Mouse (Mus musculus) common myeloid progenitor, adult 5-6 weeks (primary cell): ENCODE data around the gene Skp1a. TPM values are rescaled to one million over a fixed set of nuclear protein-coding genes. Genes with fewer than 3 reads are reported as not detected.

Experiments used
- ATAC-seq: replicated peaks from 2 replicates; pipeline ENCODE4 v1.8.0; 2016; ENCODE audit warnings: low read depth, mild to moderate bottlenecking, moderate TSS enrichment, inconsistent platforms; ENCODE audit not compliant: poor library complexity, severe bottlenecking
- total RNA-seq: library from RNA; stranded (forward); fragments of 200-1000, 187-1606 nt; gene quantifications from 2 replicates; pipeline ENCODE4 v1.2.3, GENCODE M21; 2017

Skp1a gene
- total RNA-seq, 1 experiment from 2014 or later: 277 TPM

DNA sequence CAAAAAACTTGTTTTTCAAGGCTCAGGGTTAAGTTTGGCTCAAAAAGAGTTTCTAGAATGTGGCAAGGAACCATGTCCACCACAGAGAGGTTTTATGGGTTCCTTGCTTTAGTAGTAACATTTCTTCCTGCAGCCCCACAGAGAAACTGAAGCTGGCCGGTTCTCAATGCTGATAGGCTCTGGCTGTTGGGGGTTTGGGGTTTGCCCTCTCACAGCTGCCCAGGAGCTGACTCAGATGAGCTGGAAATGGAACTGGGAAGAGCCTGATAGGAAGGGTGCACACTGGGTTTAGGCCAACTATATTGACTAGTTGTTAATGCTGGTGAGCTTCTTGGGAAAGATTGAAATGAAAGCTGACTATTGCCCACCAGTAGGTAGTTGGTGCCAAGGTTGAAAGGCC, 20.9 kb downstream of the Skp1a start:
- ATAC-seq: no peak

GRCm38 (mm10) chr11:52253674-52254375, 22.0 kb downstream of the Skp1a start:
- ATAC-seq: peak; percentile 70

DNA sequence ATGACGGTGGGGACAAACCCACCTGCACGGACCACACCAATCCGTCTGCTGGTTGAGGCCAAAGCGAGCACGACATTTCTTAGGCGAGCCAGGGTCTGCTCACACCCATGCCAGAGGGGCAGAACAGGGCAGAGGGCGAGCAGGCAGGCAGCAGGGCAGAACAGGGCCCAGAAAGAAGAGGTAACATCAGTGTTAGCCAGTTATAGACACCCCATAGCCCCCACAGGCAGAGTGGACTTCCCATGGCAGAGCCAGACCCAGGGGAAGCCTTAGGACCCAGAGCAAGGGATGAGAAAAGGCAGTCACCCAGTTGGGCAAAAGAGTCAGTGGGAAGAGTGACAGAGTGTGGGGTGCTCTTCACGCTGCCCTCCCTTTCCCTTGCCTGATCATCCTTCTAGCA, 23.3 kb downstream of the Skp1a start:
- no peak for ATAC-seq

- ATAC-seq: no peak
Measured at GRCm38 (mm10) chr11:52257376-52257775, 25.6 kb downstream of the Skp1a start.

- ATAC-seq: no peak
Measured at GRCm38 (mm10) chr11:52258711-52259110, 26.9 kb downstream of the Skp1a start.

GRCm38 (mm10) chr11:52260878-52261277, 29.1 kb downstream of the Skp1a start:
- ATAC-seq: no peak

DNA sequence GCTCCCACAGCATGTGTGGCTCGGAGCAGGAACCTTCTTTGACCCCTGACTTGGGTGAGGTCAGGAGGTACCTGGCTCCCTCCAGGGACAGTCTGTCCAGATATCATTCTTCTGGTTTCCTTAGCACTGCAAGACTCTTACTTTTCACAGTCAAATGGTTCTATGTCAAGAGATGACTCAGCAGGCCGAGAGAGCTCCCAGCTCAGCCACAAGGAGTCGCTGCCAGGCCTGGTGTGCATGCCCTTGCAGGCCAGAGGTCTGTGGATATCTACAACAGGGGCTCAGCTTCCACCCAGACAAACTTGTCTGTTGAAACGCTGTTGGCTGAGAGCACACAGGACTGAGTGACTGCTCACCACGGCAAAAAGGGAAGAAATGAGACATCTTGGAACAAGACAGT, 30.1 kb downstream of the Skp1a start:
- ATAC-seq: peak; percentile 82

DNA sequence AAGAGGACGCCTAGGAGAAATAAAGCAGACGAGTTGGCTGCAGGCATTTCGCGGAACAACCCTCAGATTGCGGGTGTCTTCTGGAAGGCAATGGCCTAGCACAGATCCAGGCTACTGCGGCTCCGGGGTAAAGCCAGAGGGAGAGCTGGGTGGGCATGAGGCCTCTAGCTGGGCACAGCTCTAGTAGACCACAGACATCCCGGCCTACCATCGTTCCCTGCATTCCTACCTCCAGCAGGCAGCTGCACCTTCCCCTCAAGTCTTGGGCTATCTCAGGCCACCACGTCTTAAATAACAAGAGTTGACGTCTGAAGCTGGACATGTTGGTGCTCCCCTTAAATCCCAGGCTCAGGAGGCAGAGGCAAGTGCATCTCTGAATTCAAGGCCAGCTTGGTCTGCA, 30.5 kb downstream of the Skp1a start:
- ATAC-seq: 0 out of 2 replicates have a peak, but pooled peaks have one; percentile 4

GRCm38 (mm10) chr11:52264871-52265270, 33.1 kb downstream of the Skp1a start:
- ATAC-seq: no peak

DNA sequence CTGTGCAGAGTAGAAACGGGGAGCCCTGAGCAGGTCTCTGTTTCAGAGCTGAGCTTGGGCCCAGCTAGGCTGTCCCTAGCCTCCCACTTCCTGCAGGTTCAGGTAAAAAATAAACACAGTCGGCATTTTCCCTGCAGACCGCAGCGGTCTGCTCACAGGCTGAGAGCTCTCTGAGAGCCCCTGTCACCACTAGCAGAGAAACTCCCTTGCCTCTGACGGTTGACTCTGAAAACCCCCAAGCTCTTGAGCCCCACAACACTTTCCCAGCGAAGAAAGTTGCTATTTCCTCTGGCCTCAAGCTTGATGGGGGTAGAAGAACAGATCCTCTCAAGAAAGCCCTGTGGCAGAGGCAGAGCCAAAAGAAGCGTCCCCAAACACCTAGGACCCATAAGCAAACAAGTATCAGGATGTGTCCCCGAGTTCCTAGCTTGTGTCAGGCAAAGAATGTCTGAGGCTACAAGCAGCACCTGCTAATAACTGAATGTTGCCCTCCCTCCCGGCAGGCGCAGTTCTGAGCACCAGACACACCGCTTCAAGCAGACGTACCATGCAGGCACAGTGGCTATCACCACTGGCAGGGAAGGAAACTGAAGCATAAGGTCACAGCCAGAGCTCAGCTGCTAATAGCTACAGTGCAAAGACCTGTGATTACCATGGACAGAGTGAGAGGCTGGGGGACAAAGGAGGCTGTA, 34.0 kb downstream of the Skp1a start:
- ATAC-seq: no peak

DNA sequence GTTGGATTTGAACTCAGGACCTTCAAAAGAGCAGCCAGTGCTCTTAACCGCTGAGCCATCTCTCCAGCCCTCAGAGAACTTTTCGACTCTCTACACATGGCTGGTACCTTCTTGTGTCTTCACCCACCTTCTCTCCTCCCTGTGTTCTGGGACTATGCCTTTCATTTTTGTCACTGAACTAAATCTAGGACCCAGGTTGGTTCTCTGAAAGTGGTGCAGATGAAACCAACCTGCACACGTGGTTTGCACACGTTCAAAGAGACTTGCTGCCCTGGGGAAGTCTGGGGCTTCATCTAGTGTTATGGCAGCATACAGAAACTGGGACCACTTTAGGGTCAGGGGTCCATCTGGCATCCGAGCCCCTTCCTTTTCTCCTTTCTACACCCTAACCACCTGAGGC, 35.5 kb downstream of the Skp1a start:
- ATAC-seq: no peak

DNA sequence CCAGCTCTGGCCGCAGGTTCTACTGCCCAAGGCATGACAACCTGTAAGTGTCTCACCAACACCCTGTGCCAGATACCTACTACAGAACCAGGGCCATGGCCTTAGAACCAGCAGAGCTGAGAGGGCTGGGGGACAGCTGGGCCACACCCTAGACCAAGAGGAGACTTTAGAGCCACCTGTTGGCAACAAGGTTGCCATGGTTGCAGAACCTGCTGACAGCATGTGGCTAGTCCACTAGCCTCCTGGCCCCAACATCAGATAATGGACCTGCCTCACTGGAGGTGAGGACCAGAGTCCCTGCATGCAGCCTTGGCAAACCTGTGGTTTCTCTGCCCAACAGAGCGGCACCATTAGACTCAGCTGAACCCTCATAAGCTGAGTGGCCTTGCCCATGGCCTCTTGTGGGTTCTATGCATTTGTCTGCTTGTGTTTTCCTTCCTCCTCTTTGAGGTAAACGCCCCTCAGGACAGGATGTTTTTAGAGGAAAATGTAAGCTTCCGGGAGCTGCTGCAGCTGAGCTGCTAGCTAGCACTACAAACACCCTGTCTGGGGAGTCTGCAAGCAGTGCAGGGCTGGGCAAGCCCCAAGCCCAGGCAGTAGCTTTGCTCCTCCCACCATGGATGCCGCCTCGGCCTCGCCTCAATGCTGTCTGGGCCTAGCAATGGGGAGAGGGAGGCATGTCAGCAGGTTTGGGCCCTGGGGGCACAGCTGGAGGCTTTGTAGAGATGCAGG, 36.5 kb downstream of the Skp1a start:
- no peak for ATAC-seq

- no peak for ATAC-seq
Measured at GRCm38 (mm10) chr11:52269841-52270240, 38.0 kb downstream of the Skp1a start.

DNA sequence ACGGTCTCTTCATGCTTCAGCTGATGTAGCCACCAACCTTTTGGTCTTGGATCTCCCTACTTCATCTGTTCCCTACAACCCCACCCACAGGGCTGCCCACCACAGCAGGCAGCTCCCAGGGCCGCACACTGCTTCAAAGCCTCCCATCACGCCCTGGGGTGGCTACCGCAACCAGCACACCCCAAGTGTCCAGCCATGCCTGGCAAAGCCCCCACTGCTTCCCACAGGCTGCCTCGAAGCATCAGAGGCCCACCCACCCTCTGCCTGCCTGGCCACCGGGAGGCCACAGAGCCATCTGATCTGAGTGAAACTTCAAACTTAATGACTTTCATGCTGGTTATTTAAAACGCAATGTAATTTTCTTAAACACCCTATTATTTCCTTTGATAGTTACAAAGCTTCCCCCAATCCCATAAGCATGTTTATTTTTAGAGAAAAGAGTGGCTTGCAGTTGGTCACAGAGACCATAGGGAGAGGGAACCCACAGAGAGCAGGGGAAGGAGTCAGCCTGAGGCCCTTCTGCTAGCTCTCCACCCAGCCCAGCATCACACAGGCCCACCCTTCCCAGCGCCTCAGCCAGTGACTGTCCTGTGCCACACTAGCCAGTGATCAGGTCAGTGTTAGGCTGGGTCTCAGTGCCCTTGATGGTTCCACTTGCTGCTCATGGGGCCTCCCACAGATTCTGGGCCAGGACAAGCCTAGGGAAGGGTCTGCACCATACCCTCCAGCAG, 40.1 kb downstream of the Skp1a start:
- ATAC-seq: no peak

DNA sequence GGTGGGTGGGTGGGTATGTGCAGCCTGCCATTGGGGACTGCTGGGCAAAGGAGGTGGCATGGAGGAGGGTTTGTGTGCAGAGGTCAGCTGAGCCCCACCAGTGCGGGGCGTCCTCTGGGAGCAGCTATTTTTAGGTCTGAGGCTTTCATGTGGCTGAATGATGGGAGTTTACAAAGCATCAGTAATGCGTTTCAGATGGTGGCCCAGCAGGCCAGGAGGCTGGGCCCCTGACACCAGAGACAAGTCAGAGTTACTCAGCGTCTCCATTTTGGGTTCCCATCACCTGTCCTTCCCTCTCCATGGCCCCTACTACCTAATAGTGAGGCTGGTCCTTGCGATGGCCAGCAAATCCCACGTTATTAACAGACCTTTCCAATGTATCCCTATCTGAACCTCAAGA, 40.8 kb downstream of the Skp1a start:
- no peak for ATAC-seq

GRCm38 (mm10) chr11:52273183-52273941, 41.6 kb downstream of the Skp1a start:
- peak; percentile 34; the same call in 1 of the 2 replicates for ATAC-seq

DNA sequence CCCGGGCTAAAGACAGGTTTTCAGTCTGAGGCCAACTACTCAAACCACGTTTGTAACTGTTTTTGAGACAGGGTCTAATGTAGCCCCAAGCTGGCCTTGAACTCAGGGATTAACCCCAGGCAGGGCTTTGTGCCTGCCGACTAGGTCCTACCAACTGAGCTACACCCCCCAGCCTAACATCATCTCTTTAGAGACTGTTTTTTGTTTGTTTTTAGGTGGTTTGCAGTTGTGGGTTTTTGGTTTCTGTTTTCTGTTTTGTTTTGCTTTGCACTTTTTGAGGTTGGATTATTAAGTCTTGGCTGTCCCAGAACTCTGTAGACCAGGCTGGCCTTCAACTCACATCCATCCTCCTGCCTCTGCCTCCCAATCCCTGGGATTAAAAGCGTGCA, 42.1 kb downstream of the Skp1a start:
- ATAC-seq: no peak

GRCm38 (mm10) chr11:52274456-52275112, 42.8 kb downstream of the Skp1a start:
- no peak for ATAC-seq

GRCm38 (mm10) chr11:52275366-52275765, 43.6 kb downstream of the Skp1a start:
- no peak for ATAC-seq
